Mouse (Mus musculus) forebrain, embryonic 13.5 days (tissue): ENCODE measurements at regions not wholly inside any gene's neighbourhood (a gene's known extent, or its start where the extent isn't known, plus 50 kb on each side); places are given as distances from the start of the nearest gene placed in this dataset.

Source experiments
- ATAC-seq: fragments of 200-750 bp; cut with Nextera tagmentation; 2 replicates; pipeline ENCODE4 v1.8.0; 2017
- H3K27ac ChIP-seq: fragments of 300-500 bp; sonication (generic); 2 replicates; pipeline ENCODE4 v1.5.1; 2015; ENCODE audit warnings: inconsistent platforms, mild to moderate bottlenecking, moderate library complexity
- H3K27me3 ChIP-seq: fragments of 300-500 bp; sonication (generic); 2 replicates; pipeline ENCODE4 v1.6.1; 2015; ENCODE audit warnings: mild to moderate bottlenecking, inconsistent platforms
- H3K36me3 ChIP-seq: fragments of 300-500 bp; sonication (generic); 2 replicates; pipeline ENCODE4 v1.6.1; 2015; ENCODE audit warnings: mild to moderate bottlenecking, inconsistent platforms; ENCODE audit not compliant: poor library complexity, severe bottlenecking
- H3K4me1 ChIP-seq: fragments of 300-500 bp; sonication (generic); 2 replicates; pipeline ENCODE4 v1.6.1; 2015; ENCODE audit warnings: inconsistent platforms
- H3K4me2 ChIP-seq: fragments of 300-500 bp; sonication (generic); 2 replicates; pipeline ENCODE4 v1.6.1; 2015; ENCODE audit warnings: inconsistent platforms, mild to moderate bottlenecking, moderate library complexity
- H3K4me3 ChIP-seq: fragments of 300-500 bp; sonication (generic); 2 replicates; pipeline ENCODE4 v1.5.1; 2015; ENCODE audit warnings: mild to moderate bottlenecking, inconsistent platforms
- H3K9ac ChIP-seq: fragments of 300-500 bp; sonication (generic); 2 replicates; pipeline ENCODE4 v1.6.1; 2015; ENCODE audit warnings: mild to moderate bottlenecking, inconsistent platforms
- H3K9me3 ChIP-seq: fragments of 300-500 bp; sonication (generic); replicated peaks from 2 replicates; pipeline ENCODE4 v1.6.1; 2016; ENCODE audit warnings: inconsistent platforms
- WGBS: fragments of 180-500 bp; shearing (Covaris S2); methylation state at CpG from one replicate; pipeline ENCODE4 v1.1.7; 2015; 5-methylcytosine and 5-hydroxymethylcytosine counted together

DNA sequence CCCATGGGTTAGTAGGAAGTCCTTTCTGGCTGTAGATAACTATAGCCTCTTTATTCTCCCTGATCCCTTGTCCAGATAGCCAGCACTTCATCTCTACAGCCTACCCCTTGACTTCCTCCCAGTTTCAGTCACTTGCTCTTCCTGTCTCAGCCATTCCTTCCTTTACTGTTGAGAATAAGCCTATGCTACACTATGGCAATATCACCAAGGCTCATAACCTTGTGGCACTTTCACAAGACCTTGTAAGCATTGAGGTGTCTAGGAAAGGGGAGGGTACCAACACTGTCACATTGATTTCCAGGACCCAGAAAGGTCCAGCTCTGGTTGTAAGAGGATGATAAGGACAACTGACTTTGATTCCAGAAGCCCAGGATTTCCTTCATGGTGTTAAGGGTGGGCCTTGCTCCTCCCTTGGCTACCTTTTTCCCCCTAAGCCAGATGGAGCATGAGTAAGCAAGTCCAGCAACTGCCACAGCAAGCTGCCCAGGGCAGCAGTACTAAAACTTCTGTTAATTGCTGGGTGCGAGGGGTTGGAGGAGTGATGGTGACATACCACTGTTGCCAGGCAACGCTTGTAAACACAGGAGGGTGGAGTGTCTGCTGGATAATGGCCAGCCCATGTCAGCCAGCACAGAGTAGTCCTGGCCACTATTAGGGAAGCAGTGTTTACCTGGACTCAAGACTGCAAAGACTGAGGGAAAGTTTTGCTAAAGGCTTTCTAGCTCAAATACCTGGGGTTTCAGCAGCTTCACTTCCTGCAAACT lies 75.7 kb downstream of the Ankrd16 start:
- Histone ChIP-seq H3K9ac (no peak overlapping the region), H3K27ac (no peak overlapping the region), H3K27me3 (no peaks in the 10 kb centered on the region), H3K4me2 (no peak overlapping the region), H3K4me1 (no peaks in the 10 kb centered on the region), H3K9me3 (no peaks in the 10 kb centered on the region), H3K36me3 (no peaks in the 10 kb centered on the region), H3K4me3 (no peak overlapping the region)
- ATAC-seq = peak; percentile 66; the same call in 1 of the 2 replicates
- WGBS = 38% methylated on average over 2 of the region's 2 CpGs

DNA sequence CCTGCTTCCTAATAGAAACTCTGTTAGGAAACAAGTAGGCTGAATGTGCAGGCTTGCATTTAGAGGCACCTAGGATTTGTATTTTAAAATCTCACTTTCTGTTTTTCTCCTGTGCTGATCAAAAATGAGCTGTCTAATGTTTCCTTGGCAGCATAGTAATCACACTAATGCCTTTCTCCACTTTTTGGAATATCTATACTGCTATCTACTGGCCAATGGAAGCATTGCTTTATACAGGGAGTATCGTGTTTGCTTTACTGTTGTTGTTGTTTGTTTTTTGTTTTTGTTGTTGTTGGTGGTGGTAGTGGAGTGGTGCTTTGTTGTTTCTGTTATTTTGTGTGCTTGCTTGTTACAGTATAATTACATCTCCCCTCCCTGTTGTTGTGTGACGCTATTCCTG lies 92.3 kb downstream of the Ankrd16 start:
- Histone ChIP-seq H3K27ac (no peak overlapping the region), H3K4me3 (no peak overlapping the region), H3K9ac (no peak overlapping the region), H3K36me3 (no peaks in the 10 kb centered on the region), H3K27me3 (no peaks in the 10 kb centered on the region), H3K4me2 (no peak overlapping the region), H3K9me3 (peaks cover 9% of the 10 kb centered on the region), H3K4me1 (no peaks in the 10 kb centered on the region)
- 0 out of 2 replicates have a peak, but pooled peaks have one; percentile 33 for ATAC-seq
- 41% methylated on average over 2 of the region's 2 CpGs for WGBS

DNA sequence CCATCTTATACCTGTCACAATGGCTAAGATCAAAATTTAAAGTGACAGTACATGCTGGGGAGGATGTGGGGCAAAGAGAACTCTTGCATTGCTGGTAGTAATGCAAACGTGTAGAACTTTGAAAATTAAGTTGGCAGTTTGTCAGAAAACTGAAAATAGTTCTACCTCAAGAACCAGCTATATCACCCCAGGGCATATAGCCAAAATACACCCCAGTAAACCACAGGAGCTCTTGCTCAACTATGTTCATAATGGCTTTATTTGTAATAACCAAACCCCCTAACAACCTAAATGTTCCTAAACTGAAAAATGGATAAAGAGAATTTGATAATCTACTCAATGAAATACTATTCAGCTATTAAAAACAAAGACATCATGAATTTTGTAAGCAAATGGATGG lies 102.3 kb downstream of the Ankrd16 start:
- no peaks in the 10 kb centered on the region for H3K36me3 ChIP-seq
- H3K4me1 ChIP-seq = no peaks in the 10 kb centered on the region
- H3K9ac ChIP-seq = no peak overlapping the region
- H3K27ac ChIP-seq = no peak overlapping the region
- WGBS = 38% methylated on average over 1 of the region's 1 CpGs
- no peaks in the 10 kb centered on the region for H3K27me3 ChIP-seq
- H3K4me3 ChIP-seq = no peak overlapping the region
- no peak for ATAC-seq
- H3K9me3 ChIP-seq = peaks cover 2% of the 10 kb centered on the region
- no peak overlapping the region for H3K4me2 ChIP-seq

DNA sequence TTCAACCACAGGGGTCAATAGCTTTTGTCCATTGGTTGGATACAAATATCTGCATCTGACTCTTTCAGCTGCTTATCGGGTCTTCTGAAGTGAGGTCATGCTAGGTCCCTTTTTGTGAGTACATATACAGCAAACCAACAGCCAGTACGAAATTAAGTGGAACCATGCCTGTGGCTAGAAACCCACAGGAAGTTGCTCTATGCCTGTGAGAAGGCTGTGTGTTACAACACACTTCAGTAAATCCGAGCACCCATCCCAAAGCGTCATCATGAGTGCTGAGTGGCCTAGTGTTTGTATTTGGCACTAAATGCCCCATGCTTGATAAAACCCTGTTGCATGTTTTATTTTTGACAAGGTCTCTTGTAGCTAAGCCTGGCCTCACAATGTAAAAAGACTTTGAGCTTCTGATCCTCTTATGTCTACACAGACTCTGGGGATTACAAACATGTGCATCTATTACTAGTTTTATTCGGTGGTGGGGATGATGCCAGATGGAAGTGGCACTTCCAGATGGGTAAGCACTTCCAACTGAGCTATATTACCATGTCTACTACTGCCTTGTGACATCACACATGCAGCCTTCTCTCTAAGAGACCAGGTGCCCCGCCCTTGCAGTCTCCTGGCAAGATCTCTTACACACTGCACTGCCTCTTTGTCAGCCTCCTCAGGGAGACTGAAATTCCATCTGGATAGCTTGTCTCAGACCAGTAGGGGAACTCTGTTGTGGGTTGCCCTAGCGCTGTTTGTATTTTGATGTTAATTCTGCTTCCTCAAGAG lies 117.3 kb downstream of the Ankrd16 start:
- Histone ChIP-seq H3K9me3 (no peaks in the 10 kb centered on the region; the same call in 1 of the 2 replicates), H3K36me3 (no peaks in the 10 kb centered on the region), H3K27ac (no peak overlapping the region), H3K9ac (no peak overlapping the region), H3K4me3 (no peak overlapping the region), H3K27me3 (no peaks in the 10 kb centered on the region), H3K4me1 (no peaks in the 10 kb centered on the region), H3K4me2 (no peak overlapping the region)
- 75% methylated on average over 7 of the region's 7 CpGs for WGBS
- ATAC-seq = no peak

DNA sequence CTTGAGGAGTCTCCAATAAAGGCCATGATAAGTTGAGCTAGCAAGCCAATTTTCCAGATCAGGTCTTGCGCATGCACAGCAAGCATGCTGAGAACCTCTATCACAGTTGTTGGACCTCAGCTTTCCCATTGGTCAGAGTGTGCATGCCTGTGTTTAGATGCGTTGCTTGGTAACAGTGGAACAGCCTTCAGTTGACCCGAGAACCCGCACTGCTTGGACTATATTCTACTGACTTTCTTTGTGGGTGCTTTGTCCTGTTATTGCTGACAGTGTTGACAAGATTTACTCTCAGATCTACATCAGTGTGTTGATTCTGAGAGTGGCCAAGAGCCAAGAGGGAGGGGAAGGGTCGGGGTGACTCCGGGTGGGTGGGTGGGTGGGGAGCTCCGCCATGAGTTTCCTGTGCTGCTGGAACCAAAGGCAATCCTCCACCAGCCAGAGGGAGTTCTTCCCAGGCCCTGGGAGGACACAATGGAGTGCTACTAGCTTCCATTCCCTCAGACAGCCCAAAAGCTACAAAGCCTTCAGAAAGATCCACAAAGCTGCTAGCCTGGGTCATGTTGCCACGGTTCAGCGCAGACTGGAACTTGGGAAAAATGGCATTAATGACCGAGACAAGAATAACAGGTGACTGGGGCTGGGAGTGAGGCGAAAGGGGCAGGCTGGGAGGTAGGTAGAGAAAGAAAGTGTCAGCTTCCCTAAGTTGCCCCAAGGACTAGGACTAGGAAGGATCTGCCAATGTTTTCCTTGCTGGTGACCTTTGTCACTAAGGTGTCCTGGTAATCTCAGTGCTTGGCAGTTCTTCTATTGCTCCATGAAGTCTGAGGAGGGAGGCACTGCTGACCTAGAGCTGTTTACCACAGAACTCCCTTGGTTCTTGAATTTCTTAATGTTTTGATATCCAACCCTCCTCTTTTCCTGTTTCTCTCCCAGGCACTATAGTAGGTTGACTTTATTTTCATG lies 122.3 kb downstream of the Ankrd16 start:
- ATAC-seq = no peak
- Histone ChIP-seq H3K27ac (no peak overlapping the region), H3K4me2 (no peak overlapping the region), H3K36me3 (no peaks in the 10 kb centered on the region), H3K9me3 (no peaks in the 10 kb centered on the region), H3K27me3 (no peaks in the 10 kb centered on the region), H3K4me1 (no peaks in the 10 kb centered on the region), H3K4me3 (no peak overlapping the region), H3K9ac (no peak overlapping the region)
- WGBS = 91% methylated on average over 11 of the region's 11 CpGs

DNA sequence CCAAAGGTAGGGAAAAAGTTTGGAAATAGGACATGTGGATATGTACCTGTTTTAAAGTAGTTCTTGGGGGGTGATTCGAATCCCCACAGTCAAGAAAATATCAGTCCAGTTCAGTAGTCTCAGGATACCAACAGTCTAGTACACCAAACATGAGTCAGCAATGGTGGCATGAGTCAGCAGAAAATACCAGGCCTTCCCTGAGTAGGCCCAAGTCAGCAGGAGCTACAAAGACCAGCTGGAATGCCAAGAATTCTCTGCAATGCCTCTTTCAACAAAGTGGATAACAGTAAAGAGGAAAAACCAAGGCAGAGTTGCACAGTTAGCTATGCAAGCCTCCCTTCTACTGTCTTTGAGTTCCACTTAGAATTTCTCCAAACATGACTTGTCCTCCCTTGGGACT lies 137.1 kb downstream of the Ankrd16 start:
- H3K9me3 ChIP-seq = no peaks in the 10 kb centered on the region
- ATAC-seq = no peak
- no peaks in the 10 kb centered on the region for H3K36me3 ChIP-seq
- no peak overlapping the region for H3K27ac ChIP-seq
- 76% methylated on average over 1 of the region's 1 CpGs for WGBS
- H3K4me1 ChIP-seq = no peaks in the 10 kb centered on the region
- no peaks in the 10 kb centered on the region for H3K27me3 ChIP-seq
- H3K4me3 ChIP-seq = no peak overlapping the region
- no peak overlapping the region for H3K4me2 ChIP-seq
- H3K9ac ChIP-seq = no peak overlapping the region

DNA sequence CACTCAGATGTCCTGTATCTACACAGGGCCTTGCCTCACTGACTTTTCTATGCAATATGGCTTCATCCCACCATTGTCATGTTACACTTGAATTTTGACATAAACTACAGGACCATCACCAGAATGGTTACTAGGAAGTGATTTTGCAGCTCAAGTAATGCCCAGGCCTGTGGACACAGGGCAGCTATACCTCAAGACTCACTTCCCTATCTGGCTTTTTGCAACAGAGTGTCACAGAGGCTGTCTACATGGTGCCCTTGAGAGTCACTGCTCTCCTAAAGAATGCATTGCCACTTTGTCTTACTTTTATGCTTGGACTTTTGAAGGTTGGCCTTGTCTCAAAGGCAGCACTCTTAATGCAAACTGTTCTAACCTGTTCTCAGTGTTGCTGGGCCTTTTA lies 139.7 kb downstream of the Ankrd16 start:
- no peak overlapping the region for H3K9ac ChIP-seq
- H3K9me3 ChIP-seq = no peaks in the 10 kb centered on the region
- H3K4me2 ChIP-seq = no peak overlapping the region
- H3K27me3 ChIP-seq = no peaks in the 10 kb centered on the region
- H3K27ac ChIP-seq = no peak overlapping the region
- H3K4me3 ChIP-seq = no peak overlapping the region
- no peak for ATAC-seq
- no peaks in the 10 kb centered on the region for H3K36me3 ChIP-seq
- no peaks in the 10 kb centered on the region for H3K4me1 ChIP-seq

DNA sequence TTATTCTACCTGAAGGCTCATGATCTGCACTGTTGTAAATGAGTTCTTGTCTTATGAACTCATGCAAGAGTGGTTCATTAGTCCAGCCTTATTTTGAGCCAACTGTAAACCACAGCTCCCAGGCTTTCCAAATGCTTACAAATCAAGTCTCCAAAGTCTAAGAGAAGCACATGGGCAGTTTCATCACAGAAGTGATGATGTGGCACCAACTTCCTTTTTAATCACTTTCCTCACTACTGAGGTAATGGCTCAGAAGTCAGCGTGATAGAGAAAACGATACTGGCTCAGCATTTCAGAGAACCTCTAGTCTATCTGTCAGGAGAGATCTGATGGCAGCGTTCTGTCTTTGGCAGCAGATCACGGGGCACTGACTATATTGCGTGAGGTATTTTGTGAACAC lies 140.4 kb downstream of the Ankrd16 start:
- Histone ChIP-seq H3K9me3 (no peaks in the 10 kb centered on the region), H3K4me3 (no peak overlapping the region), H3K27ac (no peak overlapping the region), H3K9ac (no peak overlapping the region), H3K4me2 (no peak overlapping the region), H3K4me1 (no peaks in the 10 kb centered on the region), H3K36me3 (no peaks in the 10 kb centered on the region), H3K27me3 (no peaks in the 10 kb centered on the region)
- ATAC-seq = no peak
- 81% methylated on average over 5 of the region's 5 CpGs for WGBS

DNA sequence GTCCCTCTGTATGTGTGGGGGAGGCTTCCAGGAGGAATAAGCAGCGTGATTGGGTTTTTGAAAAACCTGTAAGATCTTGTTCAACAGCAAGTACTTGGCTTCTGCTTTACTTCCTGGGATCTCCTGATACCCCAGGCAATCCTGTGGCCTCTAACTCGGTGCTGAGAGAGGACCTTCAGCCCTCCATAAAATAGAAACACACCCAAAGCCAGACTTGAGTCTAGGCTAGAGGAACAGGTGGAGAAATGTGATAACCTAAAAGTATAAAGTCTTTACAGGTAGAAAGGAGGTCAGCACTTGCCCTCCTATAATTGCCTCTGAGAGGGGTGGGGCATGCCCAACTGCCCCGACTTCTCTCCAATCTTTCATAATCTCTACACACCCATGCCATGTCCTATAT lies 183.1 kb downstream of the Ankrd16 start:
- no peaks in the 10 kb centered on the region for H3K36me3 ChIP-seq
- WGBS = 80% methylated on average over 3 of the region's 3 CpGs
- no peak overlapping the region for H3K27ac ChIP-seq
- H3K9me3 ChIP-seq = no peaks in the 10 kb centered on the region
- no peak overlapping the region for H3K4me3 ChIP-seq
- no peak overlapping the region for H3K9ac ChIP-seq
- no peaks in the 10 kb centered on the region for H3K4me1 ChIP-seq
- no peak for ATAC-seq
- no peaks in the 10 kb centered on the region for H3K27me3 ChIP-seq
- H3K4me2 ChIP-seq = no peak overlapping the region

DNA sequence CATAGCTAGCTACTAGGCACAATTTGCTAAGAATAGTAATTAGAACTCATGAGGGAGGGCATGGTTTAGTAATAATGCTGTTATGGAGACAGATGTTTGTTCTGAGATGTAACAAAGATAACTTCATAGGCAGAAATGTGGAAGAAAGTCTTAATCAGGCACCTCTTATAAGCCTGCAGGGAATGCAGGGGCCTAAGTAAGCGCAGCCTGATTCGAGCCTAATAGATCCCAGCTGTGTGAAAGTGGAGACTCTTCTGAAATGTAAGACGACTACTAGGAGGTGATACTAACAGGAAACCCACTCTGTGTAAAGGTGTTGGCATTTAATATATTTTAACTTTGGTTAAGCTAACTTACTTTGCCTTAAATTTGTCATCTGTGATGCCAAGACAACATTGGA lies 187.7 kb downstream of the Ankrd16 start:
- no peaks in the 10 kb centered on the region for H3K9me3 ChIP-seq

DNA sequence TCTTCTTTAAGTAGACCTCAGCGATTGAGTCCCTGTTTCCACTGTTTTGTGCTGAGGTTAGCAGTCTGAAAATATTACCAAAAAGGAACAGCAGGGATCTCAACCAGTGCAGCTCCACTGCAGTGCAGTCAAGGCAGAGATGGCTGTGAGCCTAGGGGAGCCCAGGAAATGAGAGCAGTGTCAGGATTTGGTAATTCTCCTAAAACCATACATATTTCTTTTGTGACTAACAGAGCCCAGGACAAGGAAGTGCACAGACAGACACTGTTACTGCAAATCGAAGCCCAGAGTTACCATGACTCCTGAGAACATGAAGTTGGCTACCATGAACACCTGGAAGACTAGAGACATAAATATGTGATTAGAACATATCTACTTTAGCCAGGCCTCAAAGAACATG lies 189.3 kb downstream of the Ankrd16 start:
- H3K4me2 ChIP-seq = no peak overlapping the region
- H3K27ac ChIP-seq = no peak overlapping the region
- WGBS = 85% methylated on average over 2 of the region's 2 CpGs
- no peaks in the 10 kb centered on the region for H3K9me3 ChIP-seq
- H3K4me3 ChIP-seq = no peak overlapping the region
- H3K36me3 ChIP-seq = no peaks in the 10 kb centered on the region
- no peak for ATAC-seq
- no peaks in the 10 kb centered on the region for H3K4me1 ChIP-seq
- H3K9ac ChIP-seq = no peak overlapping the region
- H3K27me3 ChIP-seq = no peaks in the 10 kb centered on the region

More for the DNA sequence above, 187.7 kb downstream of the Ankrd16 start:
- no peaks in the 10 kb centered on the region for H3K36me3 ChIP-seq
- H3K4me2 ChIP-seq = no peak overlapping the region
- no peak overlapping the region for H3K4me3 ChIP-seq
- H3K27ac ChIP-seq = no peak overlapping the region
- ATAC-seq = no peak
- 82% methylated on average over 3 of the region's 3 CpGs for WGBS
- no peaks in the 10 kb centered on the region for H3K27me3 ChIP-seq
- no peaks in the 10 kb centered on the region for H3K4me1 ChIP-seq
- H3K9ac ChIP-seq = no peak overlapping the region

DNA sequence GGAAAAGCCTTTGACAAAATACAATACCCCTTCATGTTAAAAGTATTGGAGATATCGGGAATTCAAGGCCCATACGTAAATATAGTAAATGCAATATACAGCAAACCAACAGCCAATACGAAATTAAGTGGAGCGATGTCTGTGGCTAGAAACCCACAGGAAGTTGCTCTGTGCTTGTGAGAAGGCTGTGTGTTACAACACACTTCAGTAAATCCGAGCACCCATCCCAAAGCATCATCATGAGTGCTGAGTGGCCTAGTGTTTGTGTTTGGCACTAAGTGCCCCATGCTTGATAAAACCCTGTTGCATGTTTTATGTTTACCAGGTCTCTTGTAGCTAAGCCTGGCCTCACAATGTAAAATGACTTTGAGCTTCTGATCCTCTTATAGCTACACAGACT lies 194.3 kb downstream of the Ankrd16 start:
- Histone ChIP-seq H3K9ac (no peak overlapping the region), H3K36me3 (no peaks in the 10 kb centered on the region), H3K4me3 (no peak overlapping the region), H3K27ac (no peak overlapping the region), H3K27me3 (no peaks in the 10 kb centered on the region), H3K4me2 (no peak overlapping the region), H3K4me1 (no peaks in the 10 kb centered on the region), H3K9me3 (no peaks in the 10 kb centered on the region)
- WGBS = 88% methylated on average over 5 of the region's 5 CpGs
- ATAC-seq = no peak
